Mouse (Mus musculus) c-Kit-positive CD71-positive TER-119-negative erythroid progenitor cells, embryonic 14.5 days (primary cell): ENCODE measurements around the gene Agk.

ENCODE experiments used
- DNase-seq: peaks from one replicate; pipeline ENCODE4 v3.0.0-alpha.2; 2013; ENCODE audit warnings: low read depth

Agk gene

DNA sequence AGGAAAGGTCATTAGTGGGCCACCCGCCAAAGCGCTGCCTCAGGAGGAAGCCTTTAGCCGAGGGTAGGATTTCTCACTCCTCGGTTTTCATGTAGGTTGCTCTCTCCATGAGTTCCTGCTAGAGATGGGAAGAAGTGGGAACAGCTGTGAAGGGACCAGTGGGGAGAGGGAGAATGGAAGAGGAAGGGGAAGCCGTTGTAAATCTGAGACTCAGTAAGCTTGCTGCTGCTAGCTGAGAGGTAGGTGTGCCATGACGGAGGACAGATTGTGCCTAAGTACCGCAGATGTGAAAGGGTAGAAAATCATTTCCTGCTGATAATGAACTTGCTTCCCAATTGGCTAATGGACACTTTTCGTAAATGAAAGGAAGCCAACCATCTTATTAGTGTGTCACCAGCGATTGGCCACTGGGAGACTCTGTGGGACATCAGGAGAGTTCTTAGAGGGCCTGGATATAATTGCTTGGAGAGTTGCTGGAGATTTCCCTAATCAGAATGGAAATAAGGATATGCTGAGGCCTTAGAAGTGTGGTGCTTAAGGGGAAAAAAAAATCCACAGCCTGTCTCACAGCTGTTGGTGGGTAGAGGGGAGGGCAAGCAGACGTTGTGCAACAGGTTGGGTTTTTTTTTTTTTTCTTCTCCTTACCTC is 118.4 kb downstream of the Agk start:
- no peak for DNase-seq
